Mouse (Mus musculus): Measurements from ENCODE around the gene Nme1.

- TF ChIP-seq CTCF (IDR thresholded peaks at IDR 0.05; ENCODE audit: borderline replicate concordance, control insufficient read depth, extremely low read depth, insufficient read depth, low read length, poor library complexity) (no peak), POLR2A (IDR thresholded peaks at IDR 0.05; ENCODE audit: control insufficient read depth, extremely low read depth, insufficient read depth, low read length, poor library complexity) (no peak)
These were observed 18.7 kb upstream of the Nme1 start for GRCm38 (mm10) chr11:93987026-93987425.

Data from thymus, adult 2 months (tissue).